Mouse (Mus musculus) monocyte, adult 59 days (primary cell): ENCODE data around the gene Ess2. TPM values are rescaled to one million over a fixed set of nuclear protein-coding genes. Genes with fewer than 3 reads are reported as not detected.

ENCODE experiments used
- total RNA-seq, 2 experiments: library from RNA; stranded (reverse); gene quantifications; one replicate each; pipeline ENCODE4 v1.2.4; 2023

Ess2 gene
- total RNA-seq, result 10 to 100 TPM; 33.2 to 37.0 TPM

DNA sequence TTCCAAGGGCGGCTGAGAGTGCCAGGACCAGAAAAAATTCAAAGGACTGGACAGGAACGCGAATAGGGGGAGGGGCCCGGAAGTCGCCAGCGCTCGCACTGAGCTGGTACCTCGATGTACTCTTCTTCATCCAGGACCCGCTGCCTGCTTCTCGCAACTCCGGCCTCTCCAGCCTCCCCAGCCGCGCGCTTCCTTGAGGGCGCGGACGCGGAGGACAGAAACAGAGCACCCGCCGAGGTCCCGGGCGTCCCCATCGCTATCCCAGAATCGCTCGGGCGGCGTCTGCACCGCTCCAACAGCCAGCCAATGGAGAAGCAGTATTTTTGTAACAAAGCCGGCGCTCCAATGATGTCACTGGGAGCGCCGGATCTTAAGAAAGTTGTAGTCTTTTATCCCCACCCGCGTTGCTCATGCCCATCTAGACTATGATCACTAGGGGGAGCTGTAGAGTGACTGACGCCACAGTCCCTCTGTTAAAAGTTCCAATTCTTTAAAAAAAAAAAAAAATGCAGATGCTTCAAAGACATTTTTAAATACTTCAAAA lies at the start of gene Ess2:
TSS of gene Ess2 (minus strand) at position 297 of the 544 bp plus-strand sequence.

DNA sequence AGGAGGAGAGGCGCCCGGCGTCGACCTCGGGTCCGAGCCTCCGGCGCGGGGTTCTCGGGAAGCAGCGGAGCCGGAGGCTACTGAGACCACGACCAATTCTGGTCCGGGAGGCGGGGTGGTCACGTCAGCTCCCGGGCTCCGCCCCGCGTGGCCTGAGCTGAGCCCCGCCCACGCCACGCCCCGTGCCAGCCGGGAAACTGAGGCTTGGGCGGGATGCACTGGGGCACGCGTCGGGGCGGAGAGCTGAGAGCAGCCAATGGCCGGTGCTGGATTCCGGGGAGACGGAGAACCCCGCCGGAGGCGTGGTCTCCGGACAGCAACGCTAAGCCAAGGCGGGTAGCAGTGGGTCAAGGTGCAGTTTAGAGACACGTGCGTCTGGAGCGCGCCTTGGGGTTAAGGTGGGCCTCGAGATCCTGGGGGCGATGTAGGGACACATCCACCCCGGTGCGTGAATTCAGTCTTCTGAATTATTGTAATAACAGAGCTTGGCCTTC lies 17.0 kb upstream of the Ess2 start, which contains the start of gene Slc25a1:
TSS of gene Slc25a1 (minus strand) at position 133 of the 494 bp plus-strand sequence.

DNA sequence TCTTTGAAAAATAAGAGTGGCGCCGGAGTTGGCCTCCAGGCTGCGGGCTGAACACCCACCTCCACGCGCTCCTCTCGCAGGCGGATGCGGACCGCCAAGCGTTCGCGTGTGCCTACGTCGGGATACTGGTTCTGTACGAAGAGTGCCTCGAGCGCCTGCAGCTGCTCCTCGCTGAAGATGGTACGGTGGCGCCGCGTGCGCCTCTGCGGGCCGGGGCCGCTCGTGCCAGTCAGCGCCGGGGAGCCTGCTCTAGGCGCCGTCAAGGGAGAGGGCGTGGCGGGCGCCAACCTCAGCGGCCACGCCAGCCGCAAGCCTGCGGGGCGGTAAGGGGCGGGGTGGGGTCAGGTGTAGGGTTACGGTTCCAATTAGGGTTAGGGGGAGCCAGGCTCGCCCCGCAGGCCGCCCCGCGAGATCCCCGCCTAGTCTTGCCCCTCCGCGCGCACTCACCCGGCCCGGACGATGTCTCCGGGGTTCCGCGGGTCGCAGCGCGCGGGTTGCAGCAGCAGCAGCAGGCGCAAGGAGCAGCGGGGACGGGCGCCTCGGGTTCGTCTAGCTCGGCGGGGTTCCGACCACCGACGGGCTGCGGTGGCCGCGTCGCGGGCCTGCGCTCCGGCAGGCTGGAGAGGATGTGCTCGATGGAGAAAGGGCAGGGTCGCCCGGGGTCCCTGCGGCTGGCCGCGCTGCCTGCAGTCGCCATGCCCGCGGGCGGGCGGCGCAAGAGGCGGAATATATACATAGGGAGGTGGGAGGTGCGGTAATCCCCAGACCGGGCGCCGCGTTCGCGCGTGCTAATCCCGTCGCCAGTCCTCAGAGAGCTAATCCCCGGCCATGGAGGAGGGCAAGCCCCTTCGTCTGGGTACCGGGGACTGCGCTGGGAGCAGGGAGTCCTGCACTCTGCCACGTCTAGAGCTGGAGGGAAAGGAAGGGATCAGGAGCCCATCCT lies 3.4 kb upstream of the Ess2 start, which contains the start of gene Gsc2:
TSS of gene Gsc2 (minus strand) at position 753 of the 943 bp plus-strand sequence.

DNA sequence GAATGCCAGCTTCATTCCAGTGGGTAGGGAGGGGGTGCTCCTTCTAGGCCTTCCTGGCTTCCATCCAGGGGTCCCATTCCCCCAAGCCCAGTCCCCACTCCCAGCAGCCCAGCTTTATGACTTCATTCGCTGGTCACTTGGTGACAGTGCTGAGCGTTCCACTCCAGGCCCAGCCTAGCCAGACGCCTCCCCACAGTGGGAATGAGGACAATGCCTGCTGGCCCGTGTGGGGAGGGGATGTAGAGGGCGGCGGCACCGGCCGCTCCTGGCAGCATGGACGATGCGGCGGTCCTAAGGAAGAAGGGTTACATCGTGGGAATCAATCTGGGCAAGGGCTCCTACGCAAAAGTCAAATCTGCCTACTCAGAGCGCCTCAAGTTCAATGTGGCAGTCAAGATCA lies 12.7 kb downstream of the Ess2 start, which contains the start of the genes Dgcr2 and Tssk2:
TSS of gene Dgcr2 (minus strand) at position 101 of the 400 bp plus-strand sequence.
TSS of gene Tssk2 (plus strand) at position 176 of the 400 bp plus-strand sequence.

DNA sequence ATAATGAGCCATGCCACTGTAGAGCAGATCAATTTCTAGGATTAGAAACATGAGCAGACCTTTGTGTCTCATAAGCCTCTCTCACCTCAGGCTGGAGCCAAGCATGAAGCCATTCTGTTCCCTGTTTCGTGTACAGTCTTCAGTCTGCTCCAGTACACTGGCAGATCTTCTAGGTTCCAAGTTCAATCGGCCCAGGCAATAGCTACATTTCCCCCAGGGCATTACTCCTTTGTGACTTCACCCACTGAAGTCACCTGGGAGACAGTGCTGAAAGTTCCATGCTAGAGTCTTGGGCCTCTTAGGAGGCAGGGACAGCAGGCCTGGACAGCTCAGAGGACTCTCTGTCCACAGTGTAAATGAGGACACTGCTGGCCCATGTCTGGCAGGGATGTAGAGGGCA lies 17.2 kb downstream of the Ess2 start, which contains the start of gene Tssk1:
TSS of gene Tssk1 (plus strand) at position 301 of the 400 bp plus-strand sequence.

DNA sequence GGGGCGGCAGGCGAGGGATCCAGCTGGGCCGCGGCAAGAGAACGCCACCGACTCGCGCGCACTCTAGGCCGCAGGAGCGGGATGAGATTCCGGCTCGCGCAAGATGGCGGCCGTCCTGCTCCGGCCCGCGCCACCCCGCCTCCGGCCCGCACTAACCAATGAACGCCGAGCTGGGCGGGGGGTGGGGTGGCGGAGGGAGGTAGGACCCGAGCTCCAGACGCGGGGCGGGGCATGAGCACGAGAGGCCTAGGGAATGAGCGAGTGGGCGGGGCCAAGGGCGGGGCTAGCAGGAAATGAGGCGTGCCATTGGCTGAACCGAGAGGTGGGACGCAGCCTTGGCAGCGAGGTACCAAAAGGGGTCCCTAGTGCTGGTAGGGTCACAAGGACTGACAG lies 19.6 kb downstream of the Ess2 start, which contains the start of gene Gm20518:
TSS of gene Gm20518 (minus strand) at position 105 of the 393 bp plus-strand sequence.

Other genes starting within 250 kb of the Ess2 start
- gene Med15, start 178.5 kb downstream of the Ess2 start, total RNA-seq, result 100 to 1,000 TPM; 149 to 152 TPM
- gene Klhl22, start 151.7 kb downstream of the Ess2 start, total RNA-seq, result 10 to 100 TPM; 15.8 to 18.6 TPM
- gene Scarf2, start 114.1 kb downstream of the Ess2 start, total RNA-seq, result under 1 TPM; 0.71 to 0.76 TPM
- not detected for gene B830017H08Rik, start 78.2 kb downstream of the Ess2 start, total RNA-seq
- 10 to 100 TPM in 1 of 2 experiments, 1 to 10 TPM in 1; 7.4 to 11.1 TPM for gene Car15, start 73.0 kb downstream of the Ess2 start, total RNA-seq
- 1 to 10 TPM in 1 of 2 experiments, under 1 TPM in 1; 0.76 to 1.8 TPM for gene Gm20518, start 19.7 kb downstream of the Ess2 start, total RNA-seq
- gene Tssk1, start 17.1 kb downstream of the Ess2 start, total RNA-seq, result not detected
- gene Dgcr2, start 12.8 kb downstream of the Ess2 start, total RNA-seq, result 10 to 100 TPM; 58.6 to 59.6 TPM
- not detected for gene Tssk2, start 12.7 kb downstream of the Ess2 start, total RNA-seq
- not detected for gene Gsc2, start 3.7 kb upstream of the Ess2 start, total RNA-seq
- 10 to 100 TPM; 29.4 to 33.2 TPM for gene Slc25a1, start 16.9 kb upstream of the Ess2 start, total RNA-seq
- gene Vpreb2, start 69.1 kb upstream of the Ess2 start, total RNA-seq, result not detected
- 1 to 10 TPM; 3.8 to 8.2 TPM for gene Dgcr6, start 141.5 kb upstream of the Ess2 start, total RNA-seq
- 1 to 10 TPM; 2.1 to 2.9 TPM for gene Prodh, start 178.9 kb upstream of the Ess2 start, total RNA-seq
- gene Rtn4r, start 216.3 kb upstream of the Ess2 start, total RNA-seq, result not detected